Mouse (Mus musculus): ENCODE data around the gene Sh3rf1.

GRCm38 (mm10) chr8:61404178-61404560 is 180.5 kb downstream of the Sh3rf1 start:
- TF ChIP-seq CEBPB (IDR thresholded peaks at IDR 0.05; ENCODE audit: low read depth) (no peak), CTCF (IDR thresholded peaks at IDR 0.05; ENCODE audit: control insufficient read depth, insufficient read depth, insufficient read length) (no peak), USF1 (IDR thresholded peaks at IDR 0.05; ENCODE audit: low read depth) (no peak), MAX (IDR thresholded peaks at IDR 0.05) (no peak), MYOD1 (IDR thresholded peaks at IDR 0.05; ENCODE audit: control insufficient read depth, insufficient read length, low read depth) (no peak)

All from C2C12 (cell line).